Mouse (Mus musculus) naive thymus-derived CD4-positive, alpha-beta T cell, adult 2 months (primary cell): ENCODE measurements around the gene Aldh1l1.

Source experiments
- DNase-seq: peaks from one replicate; pipeline ENCODE4 v3.0.0-alpha.2; 2011; ENCODE audit warnings: low read depth

Gene Aldh1l1

DNA sequence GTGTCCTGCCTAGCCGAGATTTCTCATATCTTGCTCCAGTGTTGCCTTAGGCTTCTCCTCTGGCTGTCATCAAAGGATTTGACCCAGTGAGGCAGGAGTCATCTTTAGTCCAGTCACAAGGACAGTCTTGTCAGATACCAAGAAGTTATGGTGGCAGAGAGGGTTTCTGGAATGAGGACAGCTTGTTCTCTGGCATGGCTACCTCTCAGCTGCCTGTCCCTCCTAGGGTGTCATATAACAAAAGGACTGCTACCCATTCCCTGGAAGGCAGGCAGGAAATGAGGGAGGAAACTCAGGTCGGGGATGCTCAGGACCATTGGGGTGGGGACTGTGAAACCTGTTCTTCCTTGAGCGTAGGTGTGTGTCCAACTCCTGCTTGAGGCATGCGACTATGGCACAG lies 14.1 kb upstream of the Aldh1l1 start:
- DNase-seq = no peak

DNA sequence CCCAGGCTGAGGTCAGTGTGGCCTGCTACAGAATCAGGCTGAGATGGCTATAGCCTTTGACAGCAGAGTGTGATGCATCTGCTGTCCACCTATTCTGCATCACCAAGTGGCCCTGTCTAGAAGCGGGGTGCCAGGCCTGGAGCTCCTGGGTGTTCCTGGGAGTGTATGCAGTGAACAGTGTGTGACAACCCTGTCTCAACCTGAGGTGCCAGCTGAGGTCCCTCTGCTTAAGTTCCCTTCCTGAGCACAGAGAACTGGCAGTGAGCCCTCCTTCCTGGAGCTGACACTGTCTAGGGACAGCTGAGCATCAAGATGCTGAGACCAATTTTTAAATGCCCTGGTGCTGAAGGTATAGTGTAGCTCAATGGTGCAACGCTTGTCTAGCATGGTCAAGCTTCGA lies 13.5 kb upstream of the Aldh1l1 start:
- no peak for DNase-seq

DNA sequence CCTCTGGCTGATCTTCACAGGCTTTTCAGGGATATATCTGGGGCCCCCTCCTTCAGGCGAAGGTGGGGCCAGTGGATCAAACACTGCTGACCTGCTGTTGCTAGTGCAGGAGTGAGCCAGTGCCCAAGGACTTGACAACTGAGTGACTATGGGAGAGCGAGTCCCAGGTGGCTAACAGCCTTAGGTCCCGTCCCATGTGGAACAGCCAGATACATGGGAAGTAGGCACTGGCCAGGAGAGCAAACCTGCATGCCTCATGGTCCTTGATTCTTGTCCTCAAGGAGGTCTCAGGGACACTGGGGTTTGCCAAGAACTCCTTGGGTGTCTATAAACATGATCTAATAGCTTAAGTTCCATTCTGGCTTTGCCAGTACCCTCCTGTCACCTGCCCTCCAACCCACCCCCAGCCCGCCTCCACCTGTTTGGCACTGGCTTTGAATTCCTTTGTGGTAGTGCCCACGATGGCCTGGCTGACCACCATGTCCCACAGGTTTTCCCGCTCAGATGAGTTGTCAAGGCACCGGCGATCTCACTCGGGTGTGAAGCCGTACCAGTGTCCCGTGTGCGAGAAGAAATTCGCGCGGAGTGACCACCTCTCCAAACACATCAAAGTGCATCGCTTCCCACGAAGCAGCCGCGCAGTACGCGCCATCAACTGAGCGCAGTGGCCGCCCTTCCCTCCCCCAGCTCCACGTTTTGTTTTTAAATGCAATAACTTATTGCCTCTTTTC lies 12.4 kb upstream of the Aldh1l1 start:
- no peak for DNase-seq

DNA sequence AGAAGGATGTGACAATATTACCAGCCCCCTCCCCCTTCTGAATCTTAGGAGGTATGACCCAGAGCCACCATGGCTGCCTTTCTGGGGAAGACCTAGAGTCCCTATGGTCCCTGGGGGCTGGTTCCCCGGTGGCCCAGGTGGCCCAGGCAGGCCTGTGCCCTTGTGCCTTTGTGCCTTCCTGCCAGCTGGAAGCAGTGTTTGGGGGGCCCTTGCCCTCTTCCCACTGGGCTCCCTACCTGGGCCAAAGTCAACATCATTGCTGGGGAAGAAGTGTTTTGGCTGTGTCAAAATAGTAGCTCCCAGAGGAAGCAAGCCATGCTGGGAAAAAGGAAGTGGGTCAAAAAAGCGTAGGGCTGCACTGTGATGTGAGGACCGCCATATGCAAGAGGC lies 11.9 kb upstream of the Aldh1l1 start:
- no peak for DNase-seq

DNA sequence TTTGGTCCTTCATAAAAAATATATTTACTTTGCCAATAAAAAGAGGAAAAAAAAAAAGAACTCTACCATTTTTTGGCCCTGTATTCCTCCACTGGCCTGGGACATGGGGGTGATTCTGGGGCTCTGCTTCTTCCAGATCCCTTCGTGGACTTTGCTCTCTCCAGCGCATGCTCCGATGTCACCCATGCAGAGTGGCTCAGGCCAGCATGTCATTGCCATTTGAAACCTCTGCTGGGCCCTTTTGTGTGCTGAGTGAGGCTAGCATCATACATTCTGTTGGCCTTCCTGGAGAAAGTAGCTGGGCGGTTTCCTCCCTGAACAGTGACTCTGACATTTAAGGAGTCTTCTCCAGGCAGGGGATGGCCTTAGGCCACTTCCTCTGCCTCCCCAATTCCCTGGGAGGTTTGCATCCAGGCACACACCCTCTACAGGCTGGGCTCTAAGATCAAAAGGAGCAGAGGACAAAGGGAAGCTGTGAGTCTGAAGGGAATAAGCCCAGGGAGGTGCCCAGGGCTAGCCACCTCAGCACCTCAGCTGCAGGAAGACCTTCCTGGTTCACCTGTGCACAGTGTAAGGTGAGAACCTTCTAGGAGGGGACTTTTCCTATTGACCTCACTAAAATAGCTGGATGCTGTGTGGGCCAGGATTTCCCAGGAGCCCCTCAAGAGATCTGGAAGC lies 10.9 kb upstream of the Aldh1l1 start:
- no peak for DNase-seq

DNA sequence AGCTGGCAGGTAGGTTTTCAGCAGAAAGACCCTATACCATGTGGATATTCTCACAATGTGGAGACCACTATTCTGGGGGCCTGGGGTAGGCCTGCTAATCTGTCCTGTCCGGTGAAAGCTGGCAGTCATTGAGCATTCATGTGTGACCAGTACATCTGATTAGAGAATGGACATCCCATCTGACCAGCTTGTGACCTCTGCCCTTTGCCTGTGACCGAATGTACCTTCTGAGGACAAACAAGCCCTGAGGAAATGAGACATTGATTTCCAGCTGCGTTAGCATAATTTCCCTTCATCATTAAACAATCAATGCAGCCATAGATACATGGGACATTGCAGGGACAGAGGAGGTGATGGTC lies 10.4 kb upstream of the Aldh1l1 start:
- DNase-seq = no peak

DNA sequence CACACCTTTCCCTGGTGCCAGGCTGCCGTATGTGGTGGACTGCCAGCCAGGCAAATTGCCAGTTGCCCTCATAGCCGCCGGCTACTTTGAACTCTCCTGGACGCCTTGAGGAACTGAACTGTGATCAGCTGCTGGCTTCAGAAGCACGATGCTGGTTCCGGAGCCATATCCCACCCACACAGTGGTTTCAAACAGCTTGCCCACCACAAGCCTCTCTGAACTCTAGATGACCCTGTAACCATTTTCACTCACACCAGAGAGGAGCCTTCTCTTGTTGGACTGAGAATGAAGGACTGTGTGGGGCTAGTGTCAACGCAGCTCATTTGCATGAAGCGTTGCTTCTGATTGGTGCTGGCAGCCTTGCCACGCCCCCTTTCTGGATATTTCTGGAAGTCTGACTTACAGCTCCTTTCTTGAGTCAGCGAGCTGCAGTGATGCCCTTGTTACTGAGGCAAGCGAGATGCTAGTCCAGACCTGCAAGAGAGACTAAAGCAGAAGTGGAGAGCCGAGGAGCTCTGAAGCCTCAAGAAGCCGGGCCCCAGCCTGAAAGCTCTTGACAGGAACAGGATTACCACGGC lies 9.2 kb upstream of the Aldh1l1 start:
- no peak for DNase-seq

DNA sequence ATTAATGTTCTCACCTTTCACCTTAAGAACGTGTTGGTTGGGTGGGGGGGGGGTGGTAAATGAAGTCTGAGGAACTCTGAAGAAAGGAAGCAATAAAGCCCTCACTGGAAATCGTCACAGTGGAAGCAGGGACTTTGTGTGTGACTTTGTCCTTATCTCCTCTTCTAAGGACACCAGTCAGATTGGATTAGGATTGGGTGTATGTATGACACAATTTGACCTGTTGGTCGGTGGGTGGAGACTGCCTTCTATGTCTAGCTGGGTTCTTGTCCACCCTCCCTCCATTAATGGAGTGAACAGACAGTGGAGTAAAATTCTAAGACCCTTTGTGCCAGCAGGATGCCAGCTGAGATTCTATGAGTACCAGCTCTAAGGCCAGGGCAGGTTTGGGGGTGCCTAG lies 2.0 kb upstream of the Aldh1l1 start:
- DNase-seq = no peak

DNA sequence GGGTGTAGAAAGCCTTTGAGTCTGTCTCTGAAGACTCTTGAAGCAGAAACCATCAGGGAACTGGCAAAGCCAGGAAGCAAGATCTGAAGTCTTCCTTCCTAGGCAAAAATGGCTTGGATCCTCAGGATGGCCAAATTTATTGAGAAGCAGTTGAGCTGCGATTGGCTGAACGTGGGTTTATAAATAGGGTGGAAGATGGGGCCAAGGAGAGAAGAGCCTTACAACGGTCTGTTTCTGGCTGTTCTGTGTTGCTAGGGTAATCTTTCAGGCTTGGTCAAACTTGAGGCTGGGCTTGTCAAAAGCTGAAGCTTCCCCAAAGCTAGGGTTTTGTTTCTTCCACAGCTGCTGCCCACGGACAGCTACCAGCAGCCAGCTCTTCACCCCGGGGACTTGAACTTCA lies 1.4 kb upstream of the Aldh1l1 start:
- DNase-seq = no peak

DNA sequence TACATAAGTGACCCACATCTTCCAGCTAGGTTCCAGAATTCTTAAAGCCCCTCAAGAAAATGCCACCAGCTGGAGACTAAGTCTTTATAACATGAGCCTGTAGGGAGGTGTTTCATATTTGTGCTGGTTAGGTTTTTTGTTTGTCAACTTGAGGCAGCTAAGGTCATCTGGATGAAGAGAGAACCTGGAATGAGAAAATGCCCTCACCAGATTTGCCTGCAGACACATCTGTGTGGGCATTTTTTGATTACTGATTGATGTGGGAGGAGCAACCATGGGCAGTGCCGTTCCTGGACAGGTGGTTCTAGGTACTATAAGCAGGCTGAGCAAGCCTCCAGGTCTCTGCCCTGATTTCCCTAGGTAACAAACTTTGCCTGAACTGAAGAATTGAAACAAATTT lies 1.3 kb downstream of the Aldh1l1 start:
- no peak for DNase-seq

DNA sequence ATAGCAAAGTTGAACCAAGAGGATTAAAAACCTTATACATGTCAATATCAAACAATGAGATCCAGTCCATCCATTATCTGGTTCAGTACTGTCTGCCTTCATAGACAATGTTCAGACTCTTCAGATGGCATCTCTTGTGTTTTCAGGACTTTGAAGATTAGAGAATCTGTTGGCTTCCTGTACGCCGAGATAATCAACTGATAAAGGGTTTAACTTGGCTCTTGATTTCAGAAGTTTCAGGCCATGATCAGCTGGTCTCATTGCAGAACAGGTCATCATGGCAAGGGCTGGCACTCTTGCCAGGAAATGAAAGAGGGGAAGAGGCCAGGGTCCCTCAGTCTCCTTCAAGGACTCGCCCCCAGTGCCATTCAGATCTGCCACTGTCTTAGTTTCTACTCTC lies 3.3 kb downstream of the Aldh1l1 start:
- DNase-seq = no peak

DNA sequence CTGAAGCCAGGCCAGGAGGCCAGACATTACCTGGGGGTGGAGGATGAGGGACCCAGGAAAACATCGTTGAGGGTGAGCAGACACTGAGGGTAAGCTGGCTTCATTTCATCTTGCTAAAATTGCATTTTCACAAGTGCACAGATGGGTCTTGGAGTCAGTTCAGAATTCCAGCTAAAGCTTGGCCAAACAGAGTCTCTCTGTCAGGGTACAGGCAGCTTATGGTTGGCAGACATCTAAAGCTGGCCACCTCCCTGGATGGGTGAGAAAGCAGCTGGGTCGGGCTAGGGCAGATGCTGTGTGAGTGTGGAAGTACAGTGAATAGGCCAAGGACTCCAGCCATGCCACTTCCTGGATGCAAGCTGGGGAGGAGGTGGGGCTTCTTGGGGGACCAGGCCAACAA lies 4.7 kb downstream of the Aldh1l1 start:
- no peak for DNase-seq

DNA sequence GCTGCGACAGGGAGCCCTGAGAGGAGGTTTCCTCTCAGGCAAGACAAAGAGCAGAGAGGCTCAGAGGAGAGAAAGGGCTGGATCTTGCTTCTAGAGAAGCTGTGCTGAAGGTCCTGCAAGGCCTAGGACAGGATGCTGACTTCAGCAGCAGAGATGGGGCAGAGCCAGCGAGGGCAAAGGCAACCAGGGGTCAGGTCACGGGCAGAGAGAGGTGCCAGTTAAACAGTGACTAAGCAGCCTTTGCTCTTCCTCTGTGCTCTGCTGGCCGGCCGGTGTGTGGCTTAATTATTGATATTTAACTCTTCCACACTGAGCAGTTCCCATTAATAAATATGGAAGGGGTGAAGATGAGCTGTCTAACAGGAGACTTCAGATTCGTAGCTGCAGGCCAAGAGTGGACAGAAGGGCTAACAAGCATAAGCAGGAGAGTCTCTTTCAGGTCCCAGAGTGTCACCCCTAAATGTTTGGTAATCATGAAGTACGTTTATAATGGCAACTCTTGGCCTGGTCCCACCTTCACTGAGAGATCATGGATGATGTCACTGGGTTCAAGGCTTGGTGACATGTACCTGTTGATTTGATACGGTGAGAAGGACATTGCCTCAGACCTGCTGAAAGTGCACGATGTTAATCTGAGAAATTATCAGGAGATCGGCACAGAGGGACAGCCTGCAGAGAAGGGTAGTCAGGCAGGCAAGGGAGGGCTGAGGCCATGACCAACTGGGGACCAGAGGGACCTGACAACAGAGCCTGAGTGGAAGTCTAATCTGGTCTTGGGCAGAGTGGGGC lies 5.9 kb downstream of the Aldh1l1 start:
- no peak for DNase-seq

DNA sequence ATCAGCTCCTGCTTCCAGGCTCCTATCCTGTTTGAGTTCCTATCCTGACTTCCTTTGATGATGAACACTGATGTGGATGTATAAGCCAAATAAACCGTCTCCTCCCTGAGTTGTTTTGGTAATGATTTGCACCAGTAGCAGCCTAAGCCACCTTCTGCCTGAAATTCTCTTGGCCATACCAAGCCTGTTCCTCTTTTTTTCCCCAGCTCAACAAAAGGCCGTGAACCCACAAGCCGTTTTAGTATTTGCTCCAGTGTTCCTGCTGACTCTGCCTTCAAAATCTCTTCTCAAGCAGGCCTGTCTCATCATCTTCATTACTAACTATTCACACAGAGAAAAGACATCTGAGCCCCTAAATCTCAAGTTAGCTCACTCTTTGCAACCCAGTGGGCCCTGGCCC lies 7.9 kb downstream of the Aldh1l1 start:
- no peak for DNase-seq

DNA sequence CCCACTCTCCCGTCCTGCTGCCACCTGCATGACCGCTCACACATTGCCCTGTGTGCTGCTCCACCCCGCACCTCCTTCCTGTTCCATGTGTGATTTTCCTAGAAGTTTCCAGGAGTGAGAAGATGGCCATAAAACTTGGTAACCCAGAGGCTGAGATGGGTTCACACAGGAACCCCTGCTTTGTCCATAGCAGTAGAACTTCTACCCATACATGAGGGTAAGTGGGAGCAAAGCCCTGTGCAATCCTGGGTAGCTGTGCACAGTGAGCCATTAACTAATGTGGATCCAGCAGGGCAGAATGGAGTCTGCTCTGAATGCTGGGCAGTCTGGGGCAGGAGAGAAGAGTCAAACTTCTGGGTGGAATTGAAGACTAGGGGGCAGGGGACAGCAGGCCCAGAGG lies 8.3 kb downstream of the Aldh1l1 start:
- no peak for DNase-seq

DNA sequence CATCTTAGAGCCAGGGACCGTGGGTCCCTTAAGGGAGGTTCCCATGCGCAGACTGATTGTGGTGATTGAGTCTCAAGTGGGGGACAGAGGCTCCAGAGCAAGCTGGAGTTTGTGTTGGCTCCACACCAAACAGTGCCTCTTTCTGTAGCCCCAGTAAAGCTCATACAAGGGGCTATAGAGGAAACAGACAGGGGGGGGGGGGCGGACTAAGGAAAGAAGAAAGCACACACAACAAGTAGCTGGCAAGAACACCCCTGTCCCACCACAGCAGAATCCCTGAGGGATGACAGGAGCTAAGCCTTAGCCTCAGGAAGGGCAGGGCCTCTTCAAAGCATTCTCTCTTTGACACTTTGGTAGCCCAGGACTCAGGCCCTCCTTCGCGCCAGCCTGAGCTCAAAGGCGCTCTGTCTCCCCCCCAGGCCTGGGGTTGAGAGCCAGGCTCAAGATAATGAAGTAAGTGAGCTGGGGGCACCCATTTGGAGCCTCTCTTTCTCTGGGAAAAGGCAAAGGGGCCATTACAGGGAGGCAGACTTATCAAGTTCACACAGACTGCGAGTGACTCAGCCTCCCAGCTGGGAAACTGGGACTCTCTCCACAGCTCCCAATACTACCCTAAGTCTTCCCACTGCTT lies 9.2 kb downstream of the Aldh1l1 start:
- no peak for DNase-seq

DNA sequence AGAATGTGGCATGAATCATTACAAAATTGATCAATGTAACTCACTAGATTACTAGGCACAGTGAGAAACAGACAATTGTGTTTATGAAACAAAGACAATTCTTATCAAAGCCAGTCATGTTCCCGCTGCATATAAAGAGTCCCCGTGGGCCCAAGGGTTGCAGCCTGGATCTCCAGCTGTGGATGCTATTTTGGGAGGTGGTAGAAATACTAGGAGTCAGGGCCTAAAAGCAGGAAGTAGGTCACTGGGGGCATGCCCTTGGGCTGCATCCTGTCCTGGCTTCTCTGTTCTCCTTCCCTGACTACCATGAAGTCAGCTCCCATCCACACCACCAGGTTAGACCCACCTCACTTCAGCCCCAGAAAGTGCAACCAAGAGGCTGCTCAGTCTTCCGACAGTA lies 10.0 kb downstream of the Aldh1l1 start:
- no peak for DNase-seq

DNA sequence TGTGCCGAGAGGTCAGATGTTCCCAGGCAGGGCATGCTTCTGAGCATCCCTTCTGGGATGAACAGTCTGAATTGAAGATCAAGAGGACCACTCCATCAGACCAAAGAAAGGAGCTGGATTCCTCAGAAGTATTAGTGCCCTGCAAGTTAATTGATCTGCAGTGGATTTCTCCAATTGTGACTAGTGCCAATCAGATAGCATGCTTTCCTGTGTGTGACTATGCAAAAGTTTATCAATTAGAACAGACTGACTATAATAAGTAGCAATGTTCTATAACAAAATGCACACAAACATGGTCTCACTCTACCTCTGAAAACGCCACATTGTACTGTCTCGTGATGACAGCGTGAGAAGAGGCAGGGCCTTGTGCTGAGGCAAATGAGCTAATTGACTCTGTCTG lies 13.3 kb downstream of the Aldh1l1 start:
- DNase-seq = no peak

DNA sequence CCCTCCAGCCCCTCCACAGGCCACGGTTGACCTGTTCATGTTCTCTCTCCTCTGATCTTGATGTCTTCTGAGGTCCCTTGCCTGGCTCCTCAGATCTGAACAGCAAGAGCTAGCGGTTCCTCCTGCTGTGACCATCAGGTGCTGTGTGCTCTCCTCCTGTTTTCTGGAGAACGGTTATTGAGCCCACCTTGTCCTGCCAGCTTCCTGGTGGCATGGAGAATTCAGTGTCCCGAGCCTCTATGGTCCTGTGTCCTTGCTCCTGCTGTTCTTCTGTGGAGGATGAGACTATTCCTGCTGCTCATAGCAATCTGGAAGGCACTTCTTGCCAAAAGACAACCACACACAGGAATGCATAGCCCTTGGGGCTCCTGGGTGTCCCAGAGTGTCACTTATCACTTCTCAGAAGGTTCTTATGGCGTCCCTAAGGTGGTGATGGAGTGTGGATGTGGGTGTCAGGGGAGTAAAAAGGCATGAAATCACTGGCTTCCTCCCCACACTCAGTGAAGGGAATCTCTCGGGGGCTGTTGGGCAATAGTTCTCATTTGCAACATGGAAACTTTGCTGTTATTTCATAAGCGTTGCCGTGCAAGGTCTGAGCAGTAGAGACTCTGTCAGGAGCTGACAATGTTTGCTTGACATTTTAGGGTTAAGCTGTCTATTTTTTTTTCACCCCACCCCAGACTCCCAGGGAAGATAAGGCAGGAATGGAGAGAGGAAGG lies 15.2 kb downstream of the Aldh1l1 start:
- no peak for DNase-seq

DNA sequence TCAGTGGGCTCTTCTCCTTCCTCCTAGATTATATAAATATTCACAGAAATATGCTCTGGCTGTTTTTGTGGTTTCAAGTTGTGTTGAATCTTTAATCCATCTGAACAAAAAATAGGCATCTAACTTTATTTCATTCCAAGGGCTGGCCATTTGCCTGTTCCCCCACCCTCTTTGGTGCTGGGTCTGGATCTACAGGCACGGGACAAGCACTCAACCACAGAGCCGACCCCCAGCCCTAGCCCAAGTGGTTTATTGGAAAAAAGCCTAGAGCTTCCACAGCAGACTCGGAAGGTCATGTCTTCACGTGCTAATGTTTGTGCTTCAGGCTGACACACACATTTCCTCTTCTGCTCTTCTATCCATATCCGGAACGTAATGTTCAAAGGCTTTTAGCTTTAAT lies 19.7 kb downstream of the Aldh1l1 start:
- no peak for DNase-seq

DNA sequence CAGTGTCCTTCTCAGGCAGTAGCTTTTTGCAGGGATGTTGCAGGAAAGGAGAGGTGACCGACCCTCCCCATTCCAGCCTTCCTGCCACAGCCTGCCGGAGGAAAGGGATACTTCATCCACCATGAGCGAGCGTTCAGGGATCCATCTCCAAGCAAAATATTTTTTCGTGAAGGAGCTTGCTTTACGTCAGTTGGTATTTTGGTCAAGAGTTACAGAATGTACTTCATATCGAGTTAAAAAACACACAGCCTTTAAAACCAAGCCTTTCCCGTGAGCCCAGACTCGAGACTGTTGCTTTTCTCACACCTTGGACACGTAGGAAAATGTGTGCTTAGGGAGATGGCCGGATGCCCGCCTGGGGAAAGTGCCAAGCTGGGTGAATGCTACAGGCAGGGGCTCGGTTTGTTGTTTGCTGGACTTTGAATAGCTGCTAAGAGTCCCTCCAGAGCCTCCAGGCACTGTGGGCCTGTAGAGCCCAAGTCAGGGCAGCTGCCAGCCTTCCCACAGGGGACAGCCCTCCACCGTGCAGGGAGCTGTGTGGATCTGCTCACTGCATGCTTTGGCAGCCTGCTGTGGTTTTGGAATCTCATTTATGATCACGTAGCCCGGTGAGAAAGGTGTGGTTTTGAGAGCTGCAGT lies 20.6 kb downstream of the Aldh1l1 start:
- DNase-seq = no peak
